Mouse (Mus musculus): ENCODE results near the gene Rps21.

- no peak for TF ChIP-seq POLR2A (IDR thresholded peaks at IDR 0.05; ENCODE audit: control insufficient read depth, low read depth, low read length)
- no peak for TF ChIP-seq CTCF (IDR thresholded peaks at IDR 0.05; ENCODE audit: control insufficient read depth, insufficient read depth, insufficient replicate concordance, low read depth, low read length)
Observed at GRCm38 (mm10) chr2:180276385-180276784, 19.2 kb downstream of the Rps21 start.

Data from testis, adult 2 months (tissue).